Mouse (Mus musculus) olfactory bulb, adult 2 months (tissue): ENCODE measurements around the gene Mfng.

Experiments
- CTCF ChIP-seq: fragments of 200-500 bp; IDR thresholded peaks from 2 replicates; pipeline ENCODE4 v1.5.1; 2012; ENCODE audit warnings: low read depth, mild to moderate bottlenecking, low read length, moderate library complexity; ENCODE audit not compliant: insufficient read depth
- POLR2A ChIP-seq: fragments of 200-500 bp; IDR thresholded peaks from 2 replicates; pipeline ENCODE4 v1.6.1; 2012; ENCODE audit warnings: mild to moderate bottlenecking, low read depth, low read length, moderate library complexity; ENCODE audit not compliant: insufficient read depth

GRCm38 (mm10) chr15:78735431-78736180, 37.7 kb downstream of the Mfng start:
- TF ChIP-seq CTCF (no peak), POLR2A (no peak)
